Mouse (Mus musculus) stomach, postnatal 0 days (tissue): Measurements from ENCODE around the gene Mtr.
"Not testable (repeated sequence)": the region's sequence is repeated elsewhere in the genome, so short reads cannot be mapped to it uniquely, and the experiment has no call there.

Source experiments
- CTCF ChIP-seq: IDR thresholded peaks from 2 replicates; pipeline ENCODE4 v1.5.1; 2016; ENCODE audit warnings: antibody characterized with exemption, low read depth, mild to moderate bottlenecking, moderate library complexity
- EP300 ChIP-seq: optimal IDR thresholded peaks from 2 replicates; pipeline ENCODE3; 2016; ENCODE audit warnings: antibody characterized with exemption

GRCm38 (mm10) chr13:12136461-12136860 lies 121.5 kb downstream of the Mtr start:
- not testable (repeated sequence) for TF ChIP-seq EP300, CTCF
